Mouse (Mus musculus): ENCODE results near the gene Eif3a.

The Eif3a gene

DNA sequence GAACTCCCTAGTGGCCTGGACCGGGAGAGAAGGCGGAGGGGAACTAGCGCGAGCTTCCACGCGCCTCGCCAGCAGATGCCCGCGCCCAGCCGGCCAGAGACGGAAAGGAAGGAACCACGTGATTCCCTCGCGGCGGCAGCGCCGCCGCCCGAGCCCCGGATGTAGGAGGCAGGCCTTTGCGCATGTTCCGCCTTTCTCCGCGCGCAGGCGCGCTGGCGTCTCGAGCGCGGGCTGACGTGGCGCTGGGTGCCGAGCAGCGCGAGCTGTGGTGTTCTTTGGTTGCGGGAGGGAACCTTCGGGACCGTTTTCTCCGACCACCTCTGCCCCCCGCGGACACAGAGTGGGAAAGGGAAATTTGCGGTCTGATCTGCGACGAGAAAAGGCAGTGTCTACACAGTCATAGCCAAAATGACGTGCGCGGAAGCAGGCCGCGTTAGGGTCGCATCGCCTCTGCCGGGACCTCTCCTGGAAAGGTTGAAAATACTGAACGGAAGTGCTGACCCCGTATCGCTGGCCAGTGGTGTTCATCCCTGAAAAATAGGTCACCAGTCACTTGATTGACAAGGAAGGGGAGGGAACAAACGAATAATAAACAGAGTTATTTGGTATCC is at the start of gene Eif3a:
Gene Eif3a (minus strand): TSS at position 108 of the 611 bp plus-strand sequence.
- peak; percentile 96 for DNase-seq (ENCODE audit: low read depth, low spot score)

DNA sequence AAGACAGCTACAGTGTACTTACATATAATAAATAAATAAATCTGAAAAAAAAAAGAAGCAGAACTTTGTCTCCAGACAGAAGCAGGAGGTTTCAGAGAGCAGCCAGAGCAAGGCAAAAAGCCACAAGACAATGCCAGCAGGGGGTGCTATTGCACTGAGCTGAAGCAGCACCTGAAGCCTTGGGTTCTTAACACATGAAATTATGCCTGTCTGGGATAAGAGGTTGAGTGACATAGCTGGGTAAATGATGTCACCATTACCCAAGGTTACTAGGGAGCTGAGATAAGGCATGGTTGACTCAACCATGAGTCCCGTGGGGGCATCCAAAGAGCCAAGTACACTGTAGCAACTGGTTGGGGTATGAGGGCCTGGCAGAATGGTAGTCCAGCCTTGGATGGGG is 47.3 kb upstream of the Eif3a start:
- peak; percentile 88 for DNase-seq (ENCODE audit: low read depth, low spot score)

DNA sequence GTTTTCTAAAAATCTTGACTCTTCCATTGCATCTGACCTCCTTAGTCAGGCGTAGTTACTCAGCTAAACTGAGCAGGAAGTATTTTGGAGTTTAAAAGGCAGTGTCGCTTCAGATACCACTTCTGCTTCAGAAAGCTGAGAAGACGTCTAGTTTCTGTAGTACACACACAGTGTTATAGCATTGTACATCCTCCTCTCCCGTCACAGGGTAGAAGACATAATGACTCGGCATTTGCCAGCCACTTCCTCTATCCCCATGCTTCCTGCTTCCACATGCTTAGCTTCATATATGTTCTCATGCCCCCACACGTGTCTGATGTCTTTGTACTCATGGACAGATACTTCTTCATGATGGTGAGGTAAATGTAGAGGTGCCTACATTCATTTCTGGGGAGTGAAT is 28.2 kb upstream of the Eif3a start:
- no peak for DNase-seq (ENCODE audit: low read depth, low spot score)

GRCm38 (mm10) chr19:60813133-60813532 is 22.7 kb upstream of the Eif3a start:
- DNase-seq (ENCODE audit: low read depth, low spot score): no peak

DNA sequence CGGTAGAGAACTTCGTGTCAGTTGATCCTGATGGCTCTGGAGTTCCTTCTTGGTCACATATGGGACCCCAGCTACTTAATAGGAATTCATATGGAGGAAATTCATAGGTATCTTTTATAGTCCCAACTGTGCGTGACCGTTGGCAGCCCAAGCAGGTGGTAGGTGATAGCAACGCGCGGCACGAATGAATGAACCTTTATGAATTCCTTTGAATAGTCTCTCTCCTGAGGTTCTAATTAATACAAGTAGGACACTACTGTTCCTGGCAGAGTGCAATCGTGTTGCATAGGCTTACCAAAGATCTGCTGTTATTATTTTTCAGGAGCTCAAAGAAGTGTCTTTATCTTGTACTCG is 21.6 kb upstream of the Eif3a start:
- no peak for DNase-seq (ENCODE audit: low read depth, low spot score)

DNA sequence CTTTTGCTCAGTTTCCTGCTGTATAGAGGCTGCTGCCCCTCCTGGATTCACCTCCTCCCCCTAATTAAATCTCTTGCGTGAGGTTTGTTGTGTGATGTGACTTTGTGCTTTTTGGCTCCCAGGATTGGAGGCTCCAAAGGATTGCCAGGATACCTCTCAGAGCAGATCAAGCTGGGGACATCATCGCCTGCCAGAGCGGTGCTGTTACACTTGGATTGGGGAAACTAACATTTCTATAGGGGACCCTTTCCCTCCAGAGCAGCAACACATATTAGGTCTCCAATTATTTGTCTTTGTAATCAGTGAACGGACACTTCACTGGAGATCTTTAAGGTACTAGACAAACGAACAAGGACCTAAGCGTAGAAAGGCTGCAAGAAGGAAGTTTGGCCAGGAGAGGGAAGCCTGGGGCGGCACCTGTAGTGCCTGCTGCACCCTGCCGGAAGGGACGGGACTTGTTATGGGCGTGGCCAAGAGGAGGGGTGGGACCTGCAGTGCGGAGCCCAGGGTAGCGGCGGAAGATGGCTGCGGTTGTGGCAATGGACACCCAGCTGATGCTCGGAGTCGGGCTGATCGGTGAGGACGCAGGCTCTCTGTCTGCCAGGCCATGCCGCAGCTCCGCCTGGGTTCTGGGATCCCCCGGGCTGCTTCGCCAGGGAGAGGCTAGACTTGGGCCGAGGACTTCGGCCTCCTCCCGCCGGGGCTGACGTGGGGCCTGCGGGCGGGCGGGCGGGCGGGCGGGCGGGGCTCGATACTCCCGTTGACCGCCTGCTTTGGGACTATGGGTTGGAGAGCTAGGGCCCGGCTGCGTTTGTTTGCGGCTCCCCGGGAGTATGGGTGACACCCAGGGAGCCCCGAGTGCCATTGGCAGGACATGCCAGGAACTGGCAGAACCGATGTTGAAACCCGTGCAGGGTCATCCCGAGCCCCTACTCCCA is 20.9 kb upstream of the Eif3a start, which contains the start of gene Fam45a:
Gene Fam45a (plus strand): TSS at position 488 of the 938 bp plus-strand sequence.
- peak; percentile 97 for DNase-seq (ENCODE audit: low read depth, low spot score)

DNA sequence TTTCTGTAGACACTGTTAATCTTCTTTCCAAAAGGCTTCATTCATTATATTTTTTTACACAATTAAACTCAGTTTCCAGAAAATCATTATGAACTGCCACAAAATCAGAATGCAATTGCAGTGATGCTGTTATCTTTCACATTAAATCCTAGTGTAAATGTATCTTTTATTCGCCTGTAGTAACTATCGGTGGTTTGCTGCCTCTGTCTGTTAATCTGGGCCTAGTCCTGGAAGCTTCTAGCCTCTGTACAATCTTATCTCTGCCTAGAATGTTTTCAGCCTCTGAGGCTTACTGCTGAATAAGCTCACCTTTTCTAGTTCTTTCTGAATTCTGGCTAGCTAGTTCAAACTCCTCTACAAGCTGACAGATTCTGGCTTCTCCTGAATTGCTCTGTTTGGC is 19.5 kb upstream of the Eif3a start:
- DNase-seq (ENCODE audit: low read depth, low spot score): no peak

- DNase-seq (ENCODE audit: low read depth, low spot score): no peak
Measured at GRCm38 (mm10) chr19:60804903-60805302, 14.4 kb upstream of the Eif3a start.

GRCm38 (mm10) chr19:60799867-60800569 is 9.6 kb upstream of the Eif3a start:
- no peak for DNase-seq (ENCODE audit: low read depth, low spot score)

DNA sequence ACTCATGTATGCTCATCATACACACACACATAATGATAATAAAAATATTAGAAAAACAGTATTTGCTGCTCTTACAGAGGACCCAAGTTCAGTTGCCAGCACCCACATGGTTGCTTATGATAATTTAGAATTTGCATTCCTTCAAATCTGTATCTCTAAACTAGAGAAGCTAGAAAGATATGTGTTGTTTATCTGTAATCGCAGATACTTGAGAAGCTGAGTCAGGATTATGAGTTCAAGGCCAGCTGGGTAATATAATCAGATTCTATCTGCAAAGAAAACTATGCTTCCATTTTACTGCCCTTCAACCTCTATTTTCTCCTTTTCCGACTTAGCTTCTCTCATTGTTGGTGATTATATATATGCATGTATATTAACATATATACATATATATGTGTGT is 7.0 kb upstream of the Eif3a start:
- DNase-seq (ENCODE audit: low read depth, low spot score): no peak

DNA sequence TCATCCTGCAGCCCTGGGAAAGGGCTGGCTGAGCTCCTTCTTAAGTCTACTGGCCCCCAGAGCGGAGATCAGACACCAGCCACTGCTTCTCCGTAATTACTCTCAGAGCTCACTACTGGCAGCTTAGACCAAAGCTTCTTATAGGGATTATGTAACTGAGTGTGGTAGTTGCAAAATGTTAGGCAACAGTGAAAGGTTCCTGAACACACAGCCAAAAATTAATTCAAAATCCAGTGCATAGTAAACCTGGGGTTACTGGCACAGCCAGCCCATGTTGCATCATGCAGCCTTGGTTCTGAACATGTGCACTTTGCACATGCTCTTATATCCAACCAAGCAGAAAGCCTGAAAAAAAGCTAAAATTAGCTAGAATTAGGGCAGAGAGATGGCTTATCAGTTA is 4.8 kb upstream of the Eif3a start:
- DNase-seq (ENCODE audit: low read depth, low spot score): no peak

DNA sequence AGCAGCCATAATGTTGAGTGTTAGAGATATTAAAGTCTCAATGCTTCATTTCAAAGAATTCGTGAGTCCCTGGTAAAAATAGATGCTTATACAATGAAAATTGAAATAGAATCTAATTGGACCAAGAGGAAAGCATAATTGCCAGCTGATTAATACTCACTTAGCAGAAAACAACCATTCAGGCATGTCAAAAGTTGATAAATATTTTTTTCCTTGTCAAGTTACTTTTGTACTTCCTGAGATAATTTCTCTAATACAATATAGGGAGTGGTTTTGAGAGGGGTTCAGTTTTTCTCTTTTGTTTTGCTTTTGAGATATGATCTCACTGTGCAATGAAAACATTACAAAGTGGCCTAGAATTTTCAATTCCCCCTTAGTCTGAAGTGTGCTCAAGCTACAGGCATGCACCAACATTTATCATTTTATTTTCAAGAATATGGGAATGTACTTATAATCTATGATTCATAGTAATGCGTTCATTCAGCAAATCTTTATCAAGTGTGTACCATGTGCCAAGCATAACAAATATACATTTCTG is 2.8 kb upstream of the Eif3a start:
- DNase-seq (ENCODE audit: low read depth, low spot score): no peak

DNA sequence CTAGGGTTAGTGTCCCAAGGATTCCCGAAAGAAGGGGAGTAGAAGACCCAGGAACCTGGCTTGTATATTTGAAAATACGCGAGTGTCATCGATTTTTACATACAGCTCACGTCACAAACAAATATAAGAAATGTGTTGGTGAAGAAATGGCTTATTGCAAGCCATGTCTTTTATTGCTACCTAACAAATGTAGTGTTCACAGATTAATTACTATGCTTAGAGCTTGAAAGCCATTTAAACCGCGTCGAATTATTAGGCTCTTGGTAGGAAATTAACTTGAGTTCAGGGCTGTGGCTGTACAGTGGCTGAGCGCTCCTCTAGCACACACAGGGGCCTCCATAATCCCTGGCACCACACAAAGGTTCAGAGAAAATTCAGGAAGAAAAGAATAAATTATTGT is 706 bp upstream of the Eif3a start:
- DNase-seq (ENCODE audit: low read depth, low spot score): no peak

DNA sequence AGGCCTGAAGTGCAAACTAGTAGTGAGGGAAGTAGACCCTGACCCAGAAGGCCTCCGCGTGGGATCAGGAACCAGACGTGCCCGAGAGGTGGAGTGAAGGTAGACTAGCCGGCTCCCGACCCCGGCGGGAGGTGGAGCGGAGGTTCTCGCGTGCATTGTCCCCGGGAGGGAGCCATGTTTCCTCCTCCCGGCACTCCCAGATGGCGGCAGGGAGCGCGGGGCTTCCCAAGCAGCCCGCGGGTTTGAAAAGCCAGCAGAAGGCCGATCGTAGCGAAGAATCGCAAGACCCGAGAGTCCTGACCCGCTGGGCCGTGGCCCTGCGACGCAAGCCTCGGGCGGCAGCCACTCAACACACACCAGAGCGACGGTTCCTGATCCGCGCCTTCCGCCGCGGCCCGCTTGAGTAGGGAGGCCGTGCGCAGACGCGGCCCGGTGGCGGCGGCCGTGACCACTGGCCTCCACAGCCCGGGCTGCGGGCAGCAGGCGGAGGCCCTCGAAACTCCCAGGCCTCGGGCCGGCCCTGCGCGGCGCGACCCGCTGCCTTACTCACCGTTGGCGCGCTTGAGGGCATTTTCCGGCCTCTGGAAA is 445 bp downstream of the Eif3a start:
- DNase-seq (ENCODE audit: low read depth, low spot score): peak; percentile 71

DNA sequence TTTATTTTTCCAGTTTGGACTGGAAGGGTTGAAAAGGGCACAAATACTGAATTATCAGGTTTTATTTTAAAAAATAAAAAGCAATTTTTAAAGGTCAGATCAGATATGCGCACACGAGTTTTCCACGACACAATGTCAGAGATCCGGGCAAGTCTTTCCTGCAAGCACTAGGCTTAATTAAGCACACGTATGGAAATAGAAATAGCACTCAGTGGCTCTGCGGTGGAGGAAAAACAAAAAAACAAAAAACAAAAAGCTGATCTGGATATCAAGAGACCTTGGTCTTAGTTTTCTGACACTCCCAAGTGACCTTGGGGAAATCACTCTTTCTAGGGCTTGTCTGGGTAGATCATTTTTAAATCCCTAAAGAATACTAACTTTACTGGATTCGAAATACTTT is 1.0 kb downstream of the Eif3a start:
- peak; percentile 25 for DNase-seq (ENCODE audit: low read depth, low spot score)

GRCm38 (mm10) chr19:60788214-60788960 is 2.1 kb downstream of the Eif3a start:
- DNase-seq (ENCODE audit: low read depth, low spot score): no peak

GRCm38 (mm10) chr19:60787465-60788150 is 2.9 kb downstream of the Eif3a start:
- DNase-seq (ENCODE audit: low read depth, low spot score): no peak

DNA sequence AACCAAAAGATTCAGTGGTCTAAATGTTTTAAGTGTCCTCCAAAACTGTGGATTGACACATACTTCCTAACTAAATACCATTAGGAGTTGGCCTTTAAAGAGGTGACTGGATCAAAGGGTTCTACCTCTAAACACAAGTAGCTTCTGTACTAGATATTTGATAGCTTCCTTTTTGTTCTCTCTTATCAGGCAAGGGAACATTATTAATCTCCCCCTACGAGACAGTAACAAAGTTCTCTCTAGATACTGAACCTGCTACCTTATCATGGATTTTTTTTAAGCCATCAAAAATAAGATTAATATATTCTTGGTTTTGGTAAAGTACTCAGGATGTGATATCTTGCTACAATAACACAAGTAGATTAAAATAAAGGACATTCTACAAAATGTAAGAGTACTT is 5.7 kb downstream of the Eif3a start:
- no peak for DNase-seq (ENCODE audit: low read depth, low spot score)

- no peak for DNase-seq (ENCODE audit: low read depth, low spot score)
Measured at GRCm38 (mm10) chr19:60782034-60782433, 8.4 kb downstream of the Eif3a start.

DNA sequence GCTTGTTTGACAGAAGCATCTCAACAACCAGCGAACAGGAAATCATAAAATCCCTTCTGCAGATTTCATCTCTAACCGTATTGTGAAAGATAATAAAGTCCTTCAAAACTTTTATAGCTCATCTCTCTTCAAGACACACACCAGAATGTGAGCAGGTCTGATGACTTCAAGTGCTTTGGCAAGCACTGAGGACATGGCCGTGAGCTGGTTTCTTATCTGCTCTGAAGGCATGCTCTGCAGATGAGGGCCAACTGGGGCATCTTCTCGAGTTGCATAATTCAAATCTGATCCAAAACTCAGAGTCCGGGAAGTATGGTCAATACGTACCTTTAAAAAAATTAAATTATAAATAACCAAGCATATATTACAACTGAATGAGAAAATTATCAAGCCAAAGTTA is 17.1 kb downstream of the Eif3a start:
- DNase-seq (ENCODE audit: low read depth, low spot score): no peak

Data from CD4-positive, CD25-positive, alpha-beta regulatory T cell, adult 2 months (primary cell).